Mouse (Mus musculus) skeletal muscle tissue, postnatal 0 days (tissue): ENCODE data around the gene Cyp4f18. TPM values are rescaled to one million over a fixed set of nuclear protein-coding genes. Genes with fewer than 3 reads are reported as not detected.

Experiments used
- polyA plus RNA-seq: library from polyadenylated mRNA; unstranded; fragments of >200 nt; fragmentation: Nextera tagmentation; extraction: Ambion mirVana; gene quantifications from 2 replicates; pipeline ENCODE4 v1.2.1, GENCODE M21; 2015

Cyp4f18 gene
- 0.60 and 0.94 TPM in 2 replicates for polyA plus RNA-seq

GRCm38 (mm10) chr8:72009473-72009872 is at the start of gene Cyp4f18:
Gene Cyp4f18 (minus strand): TSS chr8:72009626.

GRCm38 (mm10) chr8:72040918-72041317 is 31.5 kb upstream of the Cyp4f18 start, which contains the start of gene Olfr372:
Gene Olfr372 (plus strand): TSS chr8:72041218.

GRCm38 (mm10) chr8:71950482-71951221 is 58.8 kb downstream of the Cyp4f18 start, which contains the start of gene Zfp961:
Gene Zfp961 (plus strand): TSS chr8:71951038.

Other genes starting within 250 kb of the Cyp4f18 start
- 2.7 and 2.8 TPM in 2 replicates for gene Zfp709, start 127.6 kb downstream of the Cyp4f18 start, polyA plus RNA-seq
- gene Zfp882, start 101.0 kb downstream of the Cyp4f18 start, polyA plus RNA-seq, result 1.9 TPM in 2 replicates
- 14.0 and 14.8 TPM in 2 replicates for gene Zfp617, start 101.0 kb downstream of the Cyp4f18 start, polyA plus RNA-seq
- gene Zfp961, start 58.6 kb downstream of the Cyp4f18 start, polyA plus RNA-seq, result 4.9 and 5.2 TPM in 2 replicates
- gene Olfr372, start 31.6 kb upstream of the Cyp4f18 start, polyA plus RNA-seq, result not detected in 2 replicates
- not detected in 2 replicates for gene Olfr373, start 73.6 kb upstream of the Cyp4f18 start, polyA plus RNA-seq
- gene Olfr374, start 97.4 kb upstream of the Cyp4f18 start, polyA plus RNA-seq, result not detected in 2 replicates
- 177 and 260 TPM in 2 replicates for gene Tpm4, start 125.3 kb upstream of the Cyp4f18 start, polyA plus RNA-seq
- gene Rab8a, start 151.6 kb upstream of the Cyp4f18 start, polyA plus RNA-seq, result 39.1 and 45.6 TPM in 2 replicates
- not detected in 2 replicates for gene Hsh2d, start 180.0 kb upstream of the Cyp4f18 start, polyA plus RNA-seq
- gene Cib3, start 203.2 kb upstream of the Cyp4f18 start, polyA plus RNA-seq, result not detected in 2 replicates
- gene Gm11034, start 204.0 kb upstream of the Cyp4f18 start, polyA plus RNA-seq, result not detected in 2 replicates
- gene Fam32a, start 210.1 kb upstream of the Cyp4f18 start, polyA plus RNA-seq, result 29.4 and 32.5 TPM in 2 replicates
- gene Ap1m1, start 230.4 kb upstream of the Cyp4f18 start, polyA plus RNA-seq, result 42.9 and 47.7 TPM in 2 replicates